Mouse (Mus musculus): ENCODE measurements at regions not wholly inside any gene's neighbourhood (a gene's known extent, or its start where the extent isn't known, plus 50 kb on each side); places are given as distances from the start of the nearest gene placed in this dataset.

DNA sequence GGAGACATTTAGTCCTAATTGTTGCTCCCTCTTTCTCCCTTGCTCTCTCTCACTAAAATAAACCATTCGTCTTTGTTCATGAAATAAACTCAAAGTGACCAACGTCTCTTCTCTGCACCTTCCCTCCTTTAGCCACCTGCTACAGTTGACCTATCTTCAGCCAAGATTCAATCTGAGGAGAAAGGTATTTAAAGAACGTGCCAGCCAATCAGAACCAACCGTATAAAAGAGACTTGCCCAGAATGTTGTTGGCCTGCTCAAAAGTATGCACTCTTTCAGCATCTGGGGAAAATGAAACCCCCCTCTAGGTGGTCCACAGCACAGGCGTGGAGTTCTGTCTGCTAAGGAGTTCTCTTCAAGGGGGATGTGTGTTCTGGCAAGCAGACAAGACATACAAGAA lies 60.0 kb upstream of the Fer start:
- no peak for DNase-seq

DNA sequence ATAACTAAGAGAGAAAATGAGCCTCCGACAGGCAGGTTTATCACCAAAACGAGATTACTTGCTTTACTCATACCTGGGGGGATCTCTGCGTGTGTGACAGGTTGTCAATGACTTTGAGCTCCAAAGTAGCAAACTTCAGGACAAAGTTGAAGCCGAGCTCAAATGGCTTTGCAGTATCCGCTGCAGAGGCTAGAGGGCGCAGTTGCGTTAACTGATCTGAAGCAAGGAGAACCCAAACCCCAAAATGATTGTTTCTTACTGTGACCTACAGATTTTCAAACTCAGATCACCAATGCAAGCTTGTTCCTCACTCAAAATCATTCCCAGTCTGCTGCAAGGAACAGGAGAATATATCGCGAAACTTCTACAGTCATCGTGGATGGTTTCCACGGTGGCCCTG lies 59.3 kb upstream of the Fer start:
- peak; percentile 65 for DNase-seq

DNA sequence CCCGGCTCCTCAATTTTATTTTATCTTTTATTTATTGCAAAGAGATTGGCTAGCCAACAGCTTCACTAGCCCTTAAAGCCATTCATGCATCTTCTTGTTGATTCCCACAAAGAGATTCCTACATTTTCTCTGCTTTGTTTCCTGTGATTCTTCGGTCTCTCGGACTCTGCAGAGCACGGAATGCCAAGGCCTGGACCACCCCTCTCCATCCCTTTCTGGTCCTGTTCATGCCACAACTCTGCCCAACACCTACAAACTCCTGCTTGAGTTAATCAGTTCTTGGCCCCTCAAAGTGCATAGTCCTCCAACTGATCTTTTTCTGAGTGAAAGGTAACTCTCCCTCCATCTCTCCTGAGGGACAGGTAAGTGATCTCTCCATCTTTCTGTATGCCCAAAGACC lies 58.4 kb upstream of the Fer start:
- DNase-seq: no peak

DNA sequence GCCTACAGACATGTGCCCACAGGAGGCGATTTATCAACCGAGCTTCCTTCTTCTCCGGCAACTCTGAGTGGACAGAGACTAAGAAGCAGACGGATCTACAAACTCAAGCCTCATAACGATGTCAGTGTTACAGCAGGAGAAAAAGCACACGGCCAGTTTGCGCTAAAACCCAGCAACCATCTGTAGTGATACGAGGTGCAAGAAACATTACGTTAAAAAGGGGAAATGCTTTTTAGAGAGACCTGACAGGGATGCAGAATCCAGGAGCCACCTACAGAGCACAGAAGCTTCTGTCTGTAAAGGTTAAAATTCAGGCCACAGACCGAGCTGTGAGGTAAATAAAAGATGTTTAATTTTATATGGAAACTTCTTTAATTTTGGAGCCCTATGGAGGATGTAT lies 56.5 kb upstream of the Fer start:
- DNase-seq: no peak

DNA sequence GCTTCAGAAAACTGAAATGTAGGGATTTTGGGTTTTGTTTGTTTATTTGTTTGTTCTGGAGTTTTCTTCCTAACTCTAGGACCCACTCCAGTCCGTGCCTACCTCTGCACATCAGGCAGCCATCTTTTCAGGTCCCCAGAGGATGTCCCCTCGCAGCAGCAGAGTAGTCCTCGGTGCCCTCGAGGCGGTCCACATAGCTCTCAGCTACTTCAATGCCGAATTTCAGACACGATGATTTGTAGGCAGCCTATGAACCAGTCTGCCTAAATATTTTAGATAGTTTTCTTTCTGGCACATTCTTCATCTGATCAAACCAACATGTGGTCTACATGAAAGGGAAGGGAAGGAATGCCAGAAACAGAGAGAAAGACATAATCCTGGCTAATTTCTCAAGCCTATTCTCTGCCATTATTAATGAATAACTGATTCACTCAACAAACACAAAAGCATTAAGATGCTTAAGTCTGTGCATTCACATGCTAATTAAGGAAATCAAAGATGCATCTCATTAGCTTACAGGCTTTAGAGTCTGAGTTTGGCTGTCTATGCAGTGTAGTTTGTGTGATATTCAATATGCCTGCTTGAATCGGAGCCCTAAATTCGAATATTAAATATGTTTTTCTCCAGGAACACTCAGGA lies 55.2 kb upstream of the Fer start:
- DNase-seq: no peak

DNA sequence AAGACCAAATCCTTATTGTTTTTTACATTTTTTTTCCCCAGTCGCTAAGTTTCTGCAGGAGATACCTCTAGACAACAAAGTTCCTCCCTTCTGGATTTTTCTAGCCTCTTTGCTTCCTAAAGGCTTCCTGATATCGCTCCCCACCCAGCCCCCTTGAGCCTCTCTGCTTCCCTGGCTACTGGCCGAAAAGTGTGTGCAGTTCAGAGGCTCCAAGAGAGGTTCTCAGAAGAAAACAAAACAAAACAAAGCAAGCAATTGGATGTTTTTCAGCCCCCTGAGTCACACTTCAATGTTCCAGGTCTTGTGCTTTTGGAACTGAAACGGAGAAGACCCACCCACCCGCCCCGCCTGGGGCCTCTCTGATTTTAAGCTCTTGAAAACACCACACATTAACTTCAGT lies 54.1 kb upstream of the Fer start:
- DNase-seq: no peak

DNA sequence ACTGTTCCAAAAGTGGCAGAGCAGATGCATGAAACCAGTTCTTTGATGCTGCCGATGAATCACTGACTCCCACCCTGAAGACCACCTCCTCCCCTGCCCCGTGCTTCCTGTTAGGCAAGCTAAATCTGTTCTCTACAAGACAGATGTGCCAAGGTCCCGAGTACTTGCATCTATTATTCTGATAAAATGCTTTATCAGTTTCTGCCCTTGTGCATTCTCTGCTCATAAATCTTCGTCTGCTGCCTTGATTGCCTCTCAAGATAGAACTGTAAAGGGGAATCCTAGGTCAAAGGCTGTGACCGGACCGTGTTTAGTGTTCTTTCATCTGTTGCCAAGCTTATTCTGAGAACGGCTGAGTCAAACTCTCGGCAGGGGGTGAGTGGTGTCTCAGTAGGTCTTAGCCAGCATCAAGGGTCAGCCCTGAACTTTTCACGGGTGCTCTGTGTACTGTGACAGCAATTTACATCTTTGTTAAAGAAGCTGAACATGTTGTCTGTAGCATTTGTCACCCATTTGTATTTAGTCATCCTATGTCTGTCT lies 51.5 kb upstream of the Fer start:
- no peak for DNase-seq

DNA sequence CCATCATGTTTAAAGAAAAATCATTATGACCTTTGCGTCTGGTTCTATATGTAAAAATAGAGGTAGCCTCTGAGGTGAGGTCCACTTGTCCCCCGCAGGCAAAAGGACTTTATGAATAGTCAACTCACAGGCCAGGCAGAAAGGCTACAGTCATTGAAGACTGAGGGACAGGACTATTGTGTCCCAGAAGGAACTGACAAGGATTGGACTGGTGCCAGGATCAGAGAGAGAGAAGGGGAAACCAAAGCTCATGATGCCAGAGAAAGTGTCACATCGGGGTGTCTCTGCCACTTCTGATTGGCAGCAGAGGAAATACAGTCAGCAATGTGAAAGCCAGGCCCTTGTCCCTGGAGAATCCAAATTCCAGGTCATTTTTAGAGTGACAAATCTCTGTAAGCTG lies 50.3 kb upstream of the Fer start:
- no peak for DNase-seq

Measured in right cerebral cortex, postnatal 25 days (tissue).